Mouse (Mus musculus) right cerebral cortex, postnatal 10 days (tissue): ENCODE measurements around the gene Mmp17.
"Not testable (repeated sequence)": the region's sequence is repeated elsewhere in the genome, so short reads cannot be mapped to it uniquely, and the experiment has no call there.

Experiments used
- DNase-seq, 2 experiments: peaks; one replicate each; pipeline ENCODE4 v3.0.0; 2021; ENCODE audit warnings: low spot score in 2 of 2

Mmp17 gene

DNA sequence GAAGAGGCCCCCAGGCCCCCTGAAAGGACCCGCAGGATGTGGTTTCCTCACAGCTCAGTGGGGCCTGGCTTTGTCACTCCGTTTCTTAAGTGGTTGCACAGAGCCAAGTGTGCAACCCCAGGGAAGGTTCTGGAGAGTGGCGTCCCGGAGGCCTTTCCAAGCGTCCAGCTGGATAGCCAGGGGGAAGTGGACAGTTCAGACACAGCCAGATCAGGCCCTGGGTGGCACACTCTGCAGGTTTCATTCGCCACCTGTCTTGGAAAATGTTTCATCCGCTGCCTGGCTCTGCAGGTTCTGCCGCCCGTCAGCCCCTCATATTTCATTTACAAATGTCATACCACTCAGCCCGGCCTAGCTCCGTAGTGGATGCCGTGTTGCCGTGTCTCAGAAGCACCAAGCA lies 2.5 kb downstream of the Mmp17 start:
- DNase-seq: no peak

DNA sequence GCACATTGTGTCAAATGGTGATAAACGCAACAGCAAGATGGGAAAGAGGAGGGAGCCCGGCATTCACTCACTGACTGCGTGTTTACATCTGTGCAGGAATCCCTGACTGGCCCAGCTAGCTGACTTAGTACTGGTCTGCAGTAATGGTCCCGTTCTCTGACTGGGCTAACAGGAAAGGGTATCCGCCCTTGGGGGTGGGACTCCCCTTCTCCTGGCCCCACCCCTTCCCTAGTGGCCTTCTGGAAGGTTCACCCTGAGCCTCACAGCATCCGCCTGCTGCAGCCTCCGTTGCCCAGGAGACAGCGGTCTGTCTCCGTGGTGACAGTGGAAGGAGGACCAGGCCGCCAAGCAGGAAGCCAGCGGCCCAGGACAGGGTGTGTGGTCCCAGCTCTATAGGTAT lies 6.9 kb downstream of the Mmp17 start:
- peak; percentile 54 to 71 for DNase-seq

DNA sequence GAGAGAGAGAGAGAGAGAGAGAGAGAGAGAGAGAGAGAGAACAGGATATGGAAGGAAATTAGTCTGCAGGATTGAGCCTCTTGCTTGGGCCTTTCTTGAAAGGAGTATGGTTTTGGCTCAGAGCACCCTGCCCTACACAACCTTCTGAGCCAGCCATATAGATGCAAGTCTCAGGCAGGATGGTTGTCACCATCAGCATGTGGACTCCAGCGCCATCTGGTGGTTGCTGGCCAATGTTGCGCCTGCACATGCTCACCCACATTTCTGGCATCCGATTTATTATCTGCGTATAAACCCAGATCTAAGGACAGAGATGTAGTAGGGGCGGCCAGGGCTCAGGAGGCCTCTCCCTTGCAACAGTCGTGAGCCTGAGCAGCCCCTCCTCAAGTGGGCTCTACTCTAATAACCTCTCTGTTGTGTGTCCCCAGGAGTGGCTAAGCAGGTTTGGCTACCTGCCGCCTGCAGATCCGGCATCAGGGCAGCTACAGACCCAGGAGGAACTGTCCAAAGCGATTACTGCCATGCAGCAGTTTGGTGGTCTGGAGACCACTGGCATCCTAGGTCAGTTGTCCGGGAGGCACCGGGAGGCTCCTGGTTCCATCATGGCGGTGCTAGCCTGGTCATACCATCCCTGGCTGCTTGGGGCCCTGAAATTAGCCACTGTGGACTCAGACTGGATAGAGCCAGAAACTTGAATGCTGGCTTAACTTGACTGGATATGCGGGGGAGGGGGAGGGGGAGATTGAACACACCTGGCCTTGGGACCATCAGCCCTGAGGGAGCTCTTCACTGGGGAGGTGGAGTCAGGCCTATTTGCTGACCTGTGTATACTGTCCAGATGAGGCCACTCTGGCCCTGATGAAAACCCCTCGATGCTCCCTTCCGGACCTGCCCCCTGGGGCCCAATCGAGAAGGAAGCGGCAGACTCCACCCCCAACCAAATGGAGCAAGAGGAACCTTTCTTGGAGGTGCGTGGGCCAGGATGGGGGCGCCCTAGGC lies 10.4 kb downstream of the Mmp17 start:
- DNase-seq: peak; percentile 88 to 93

DNA sequence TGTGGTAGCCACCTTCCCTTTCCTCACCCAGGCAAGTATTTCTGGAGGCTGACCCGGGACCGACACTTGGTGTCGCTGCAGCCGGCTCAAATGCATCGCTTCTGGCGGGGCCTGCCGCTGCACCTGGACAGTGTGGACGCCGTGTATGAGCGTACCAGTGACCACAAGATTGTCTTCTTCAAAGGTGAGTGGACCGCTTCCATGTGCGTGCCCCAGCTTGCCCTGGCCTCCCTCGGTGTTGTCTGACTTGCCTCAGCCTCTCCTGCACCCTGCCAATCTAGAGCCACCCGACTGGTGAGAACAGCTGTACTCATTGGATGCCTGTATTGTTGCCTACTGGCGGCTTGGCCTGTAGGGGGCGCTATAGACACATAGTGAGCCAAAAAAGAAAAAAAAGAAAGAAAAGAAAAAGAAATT lies 18.1 kb downstream of the Mmp17 start:
- DNase-seq: no peak

DNA sequence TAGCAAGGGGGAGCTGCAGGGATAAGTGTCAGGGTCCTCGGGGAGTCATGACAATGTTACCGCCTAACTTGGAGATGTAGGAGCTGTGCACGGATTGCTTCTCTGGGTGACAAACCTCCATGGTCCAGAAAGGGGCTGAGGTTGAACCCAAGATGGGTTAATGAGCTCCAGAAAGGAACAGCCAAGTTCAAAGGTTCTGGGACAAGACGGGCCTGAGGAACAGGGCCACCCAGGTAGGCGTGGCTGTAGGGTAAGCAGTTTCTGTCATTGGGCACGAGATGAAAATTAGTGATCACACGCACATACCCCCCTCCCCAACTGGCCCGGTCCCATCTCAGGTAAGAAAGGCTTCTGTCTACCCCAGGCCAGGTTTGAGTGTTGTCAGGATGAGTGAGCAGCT lies 23.5 kb downstream of the Mmp17 start:
- DNase-seq: no peak

DNA sequence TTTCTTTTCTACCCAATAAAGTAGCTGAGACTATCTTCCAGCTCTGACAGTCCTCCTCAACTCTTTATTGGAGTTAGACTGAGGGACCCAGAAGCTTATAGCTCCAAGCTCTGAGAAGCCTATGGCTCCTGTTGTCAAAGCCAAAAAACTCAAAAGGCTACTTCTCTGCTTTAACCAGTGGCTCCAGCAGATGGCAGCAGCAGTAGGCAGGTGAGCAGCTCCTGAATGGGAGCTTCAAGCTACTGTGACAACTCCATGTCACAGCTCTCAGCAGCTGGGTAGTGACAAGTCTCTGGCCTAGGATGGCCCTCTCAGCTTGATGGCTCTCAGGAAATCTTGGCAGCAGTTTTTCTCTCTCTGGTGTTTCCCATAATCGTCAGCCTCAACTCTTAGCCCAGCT lies 27.1 kb downstream of the Mmp17 start:
- peak; percentile 84 to 88 for DNase-seq

DNA sequence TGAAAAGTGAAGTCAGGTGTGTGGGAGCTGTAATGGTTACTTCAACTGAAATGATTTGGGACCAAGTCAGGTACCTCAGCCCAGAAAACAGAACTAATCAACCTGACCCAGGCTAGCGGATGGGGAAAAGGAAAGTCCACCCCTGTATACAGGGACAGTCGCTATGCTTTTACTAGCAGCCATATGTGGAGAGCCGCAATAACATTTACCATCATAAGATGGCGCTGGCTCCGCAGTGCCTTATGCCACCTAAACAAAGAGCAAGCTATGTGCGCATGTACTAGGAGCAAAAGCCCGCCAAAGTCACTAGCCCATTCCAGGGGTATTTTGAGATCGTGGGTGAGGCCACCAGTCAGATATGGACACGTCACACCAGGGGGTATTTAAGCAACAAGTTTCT lies 36.6 kb downstream of the Mmp17 start:
- DNase-seq: not testable (repeated sequence)

DNA sequence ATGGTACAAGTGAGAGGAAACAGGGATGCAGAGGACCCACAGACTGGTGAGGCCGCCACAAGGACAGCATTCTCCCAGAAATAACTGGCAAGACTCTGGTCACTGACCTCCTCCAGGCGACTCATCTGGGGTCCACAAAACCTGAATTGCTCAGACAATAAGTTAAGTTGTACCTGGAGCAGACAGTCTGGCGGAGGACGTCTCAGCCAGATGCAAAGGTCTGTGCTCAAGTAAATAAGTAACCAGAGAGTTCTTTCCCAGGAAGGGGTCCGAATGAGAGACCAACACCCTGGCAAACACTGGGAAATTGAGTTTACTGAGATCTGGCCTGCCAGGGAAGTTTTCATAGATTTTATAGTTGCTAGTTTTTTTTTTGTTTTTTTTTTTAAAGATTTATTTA lies 37.4 kb downstream of the Mmp17 start:
- no peak for DNase-seq

DNA sequence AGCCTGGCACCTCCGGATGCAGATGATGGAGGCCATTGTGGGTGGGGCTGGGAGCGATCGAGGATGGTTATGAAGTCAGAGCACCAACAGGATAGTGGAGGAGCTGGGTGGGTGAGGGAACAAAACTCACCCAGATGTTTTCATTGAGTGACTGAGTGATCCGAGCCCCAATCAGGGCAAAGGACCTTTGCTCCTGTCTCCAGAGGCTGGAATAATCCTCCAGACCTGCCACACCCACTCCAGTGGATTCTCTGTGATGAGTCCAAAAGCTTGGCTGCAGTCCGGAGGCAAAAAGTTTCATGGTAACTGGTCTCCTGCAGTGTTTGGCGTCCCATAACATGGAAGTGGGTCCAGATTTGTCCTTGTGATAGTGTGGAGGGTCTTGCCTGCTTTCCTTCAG lies 42.1 kb downstream of the Mmp17 start:
- no peak for DNase-seq

DNA sequence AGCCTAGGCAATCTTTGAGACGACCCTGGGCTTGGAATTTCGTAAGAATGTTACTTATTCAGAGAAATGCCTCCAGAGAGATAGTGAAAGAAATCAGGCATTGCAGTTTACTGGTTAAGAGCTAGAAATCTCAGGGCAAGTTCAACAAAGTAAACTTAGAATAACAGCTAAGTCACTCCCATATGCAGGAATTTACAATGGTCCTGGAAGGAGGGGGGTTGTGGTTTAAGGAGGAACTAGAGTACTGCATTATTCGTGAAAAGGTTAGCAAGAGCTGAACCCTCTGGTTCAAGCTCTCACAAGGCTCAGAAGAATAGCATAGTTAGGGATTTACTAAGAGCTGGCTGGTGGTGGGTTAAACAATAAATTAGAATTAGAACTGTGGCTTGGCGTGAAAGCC lies 42.6 kb downstream of the Mmp17 start:
- DNase-seq: not testable (repeated sequence)

DNA sequence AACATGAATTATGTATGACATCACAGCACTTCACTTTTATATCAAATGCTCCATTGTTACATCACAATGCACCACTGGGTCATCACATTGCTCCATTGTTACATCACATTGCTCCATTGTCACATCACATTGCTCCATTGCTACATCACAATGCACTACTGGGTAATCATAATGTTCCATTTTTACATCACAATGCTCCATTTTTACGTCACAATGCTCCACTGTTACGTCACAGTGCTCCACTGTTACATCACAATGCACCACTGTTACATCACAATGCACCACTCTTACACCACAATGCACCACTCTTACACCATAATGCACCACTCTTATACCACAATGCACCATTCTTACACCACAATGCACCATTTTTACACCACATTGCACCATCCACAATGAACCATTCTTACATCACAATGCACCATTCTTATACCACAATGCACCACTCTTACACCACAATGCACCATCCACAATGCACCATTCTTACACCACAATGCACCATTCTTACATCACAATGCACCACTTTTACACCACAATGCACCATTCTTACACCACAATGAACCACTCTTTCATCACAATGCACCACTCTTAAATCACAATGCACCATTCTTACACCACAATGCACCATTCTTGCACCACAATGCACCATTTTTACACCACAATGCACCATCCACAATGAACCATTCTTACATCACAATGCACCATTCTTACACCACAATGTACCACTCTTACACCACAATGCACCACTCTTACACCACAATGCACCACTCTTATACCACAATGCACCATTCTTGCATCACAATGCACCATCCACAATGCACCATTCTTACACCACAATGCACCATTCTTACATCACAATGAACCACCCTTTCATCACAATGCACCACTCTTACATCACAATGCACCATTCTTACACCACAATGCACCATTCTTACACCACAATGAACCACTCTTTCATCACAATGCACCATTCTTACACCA lies 48.6 kb downstream of the Mmp17 start:
- DNase-seq: not testable (repeated sequence)

DNA sequence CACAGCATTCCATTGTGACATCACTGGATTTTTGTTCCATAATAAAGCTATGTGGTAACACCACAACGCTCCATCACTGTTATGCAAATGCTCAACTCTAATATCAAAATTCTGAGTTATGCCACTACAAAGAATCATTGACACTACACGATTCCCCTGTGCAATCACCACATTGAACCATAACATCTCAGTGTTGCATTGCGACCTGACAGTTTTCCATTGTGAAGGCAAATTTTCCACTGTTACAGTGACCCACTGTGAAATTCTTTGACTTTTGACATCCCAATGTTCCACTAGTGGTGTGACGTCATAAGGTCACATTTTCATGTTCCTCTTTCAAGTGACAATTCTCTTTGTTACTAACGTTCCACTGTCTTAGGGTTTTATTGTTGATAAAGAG lies 66.9 kb downstream of the Mmp17 start:
- no peak for DNase-seq

DNA sequence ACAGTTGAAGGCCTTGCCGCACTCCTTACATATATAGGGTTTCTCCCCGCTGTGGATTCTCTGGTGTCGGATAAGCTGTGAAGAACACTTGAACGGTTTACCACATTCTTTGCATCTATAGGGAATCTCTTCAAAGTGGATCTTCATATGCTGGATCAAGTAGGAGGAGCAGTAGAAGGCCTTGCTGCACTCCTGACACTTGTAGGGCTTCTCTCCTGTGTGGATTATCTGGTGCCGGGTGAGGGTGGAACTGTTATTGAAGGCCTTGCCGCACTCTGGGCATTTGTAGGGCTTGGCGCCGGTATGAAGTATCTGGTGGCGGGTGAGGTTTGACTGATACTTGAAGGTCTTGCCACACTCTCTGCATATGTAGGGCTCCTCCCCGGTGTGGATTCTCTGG lies 73.0 kb downstream of the Mmp17 start:
- DNase-seq: no peak

DNA sequence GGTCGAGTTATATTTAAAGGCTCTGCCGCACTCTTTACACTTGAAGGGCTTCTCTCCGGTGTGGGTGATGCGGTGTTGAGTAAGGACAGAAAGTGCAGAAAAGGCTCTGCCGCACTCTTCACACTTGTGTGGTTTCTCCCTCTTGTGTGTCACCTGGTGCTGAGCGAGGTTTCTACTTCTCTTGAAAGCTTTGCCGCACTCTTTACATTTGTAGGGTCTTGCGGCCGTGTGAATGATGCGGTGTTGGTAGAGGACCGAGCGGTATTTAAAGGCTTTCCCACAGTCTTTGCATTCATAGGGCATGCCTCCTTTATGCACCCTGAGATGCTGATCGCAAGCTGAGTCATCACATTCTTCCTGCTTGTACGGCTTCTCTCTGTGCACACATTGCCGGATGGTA lies 74.0 kb downstream of the Mmp17 start:
- DNase-seq: no peak
